Mouse (Mus musculus) layer of hippocampus, adult 9-10 months (tissue): ENCODE data around the gene Phlda1.

Source experiments
- DNase-seq: peaks from one replicate; pipeline ENCODE4 v3.0.0; 2022; ENCODE audit warnings: low spot score

The Phlda1 gene

GRCm38 (mm10) chr10:111505406-111505805 lies 680 bp upstream of the Phlda1 start:
- no peak for DNase-seq

DNA sequence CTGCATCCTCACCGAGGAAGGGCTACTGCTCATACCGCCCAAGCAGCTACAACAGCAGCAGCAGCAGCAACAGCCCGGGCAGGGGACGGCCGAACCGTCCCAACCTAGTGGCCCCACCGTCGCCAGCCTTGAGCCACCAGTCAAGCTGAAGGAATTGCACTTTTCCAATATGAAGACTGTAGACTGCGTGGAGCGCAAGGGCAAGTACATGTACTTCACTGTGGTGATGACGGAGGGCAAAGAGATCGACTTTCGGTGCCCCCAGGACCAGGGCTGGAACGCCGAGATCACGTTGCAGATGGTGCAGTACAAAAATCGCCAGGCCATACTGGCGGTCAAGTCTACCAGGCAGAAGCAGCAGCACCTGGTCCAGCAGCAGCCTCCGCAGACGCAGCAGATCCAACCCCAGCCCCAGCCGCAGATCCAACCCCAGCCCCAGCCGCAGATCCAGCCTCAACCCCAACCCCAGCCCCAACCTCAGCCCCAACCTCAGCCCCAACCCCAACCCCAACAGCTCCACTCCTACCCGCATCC lies 907 bp downstream of the Phlda1 start:
- no peak for DNase-seq

DNA sequence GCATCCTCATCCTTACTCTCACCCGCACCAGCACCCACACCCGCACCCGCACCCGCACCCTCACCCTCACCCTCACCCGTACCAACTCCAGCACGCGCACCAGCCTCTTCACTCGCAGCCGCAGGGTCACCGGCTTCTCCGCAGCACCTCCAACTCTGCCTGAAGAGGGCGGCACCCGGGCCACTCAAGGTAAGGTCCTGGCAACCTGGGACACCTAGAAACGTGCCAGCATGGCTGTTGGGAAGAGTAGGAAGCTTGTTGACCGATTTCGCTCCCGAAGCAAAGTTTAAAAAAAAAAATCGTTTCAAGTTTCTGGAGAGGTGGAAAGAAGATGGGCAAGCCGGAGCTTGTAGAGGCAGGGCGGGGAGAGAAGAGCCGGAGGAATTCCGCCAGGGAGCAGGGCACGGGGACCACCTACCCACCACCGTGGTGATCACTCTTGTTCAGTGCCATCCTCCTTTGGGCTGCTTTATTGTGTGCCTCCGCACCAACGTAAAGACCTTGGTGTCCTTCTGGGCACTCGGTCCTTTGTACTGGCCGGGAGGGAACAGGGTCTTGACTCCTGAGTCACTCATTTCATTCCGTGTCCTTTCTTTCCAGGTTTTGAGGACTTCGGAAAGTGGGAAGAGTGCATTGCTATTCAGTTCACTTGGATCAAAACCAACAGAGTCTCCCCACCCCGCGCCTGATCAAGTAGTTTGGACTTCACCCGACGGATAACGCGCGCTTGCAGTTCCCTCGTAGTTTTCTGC lies 1.6 kb downstream of the Phlda1 start:
- no peak for DNase-seq

GRCm38 (mm10) chr10:111508324-111509080 lies 2.4 kb downstream of the Phlda1 start:
- no peak for DNase-seq

GRCm38 (mm10) chr10:111509103-111509784 lies 3.2 kb downstream of the Phlda1 start:
- DNase-seq, result no peak

- DNase-seq, result no peak
These were observed 3.9 kb downstream of the Phlda1 start for GRCm38 (mm10) chr10:111509981-111510380.

- no peak for DNase-seq
These were observed 4.7 kb downstream of the Phlda1 start for GRCm38 (mm10) chr10:111510798-111511197.

DNA sequence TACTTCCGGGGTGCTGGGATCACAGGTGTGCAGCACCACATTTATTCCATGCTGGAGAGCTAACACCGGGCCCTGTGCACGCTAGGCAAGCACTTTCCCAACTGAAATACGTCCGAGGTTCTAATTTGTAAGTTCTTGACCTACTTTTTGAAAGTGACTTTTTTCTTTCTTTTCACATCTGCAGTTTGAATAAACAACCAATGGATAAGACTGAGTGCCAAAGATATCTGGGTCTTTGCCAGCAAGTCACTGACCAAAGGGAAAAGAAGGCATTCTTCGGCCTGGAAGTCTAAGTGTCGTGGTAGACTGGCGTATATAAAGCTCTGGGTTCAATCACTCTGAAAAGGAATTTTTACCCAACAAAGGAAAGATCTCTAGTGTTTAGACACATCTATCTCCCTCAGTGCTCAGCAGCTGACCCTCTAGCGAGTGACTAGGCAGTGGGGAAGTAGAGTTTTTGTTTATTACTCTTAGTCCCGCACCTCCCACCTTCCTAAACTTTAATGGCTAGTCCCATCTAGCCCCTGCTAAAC lies 6.0 kb downstream of the Phlda1 start:
- DNase-seq, result no peak

GRCm38 (mm10) chr10:111514282-111514885 lies 8.3 kb downstream of the Phlda1 start:
- no peak for DNase-seq

DNA sequence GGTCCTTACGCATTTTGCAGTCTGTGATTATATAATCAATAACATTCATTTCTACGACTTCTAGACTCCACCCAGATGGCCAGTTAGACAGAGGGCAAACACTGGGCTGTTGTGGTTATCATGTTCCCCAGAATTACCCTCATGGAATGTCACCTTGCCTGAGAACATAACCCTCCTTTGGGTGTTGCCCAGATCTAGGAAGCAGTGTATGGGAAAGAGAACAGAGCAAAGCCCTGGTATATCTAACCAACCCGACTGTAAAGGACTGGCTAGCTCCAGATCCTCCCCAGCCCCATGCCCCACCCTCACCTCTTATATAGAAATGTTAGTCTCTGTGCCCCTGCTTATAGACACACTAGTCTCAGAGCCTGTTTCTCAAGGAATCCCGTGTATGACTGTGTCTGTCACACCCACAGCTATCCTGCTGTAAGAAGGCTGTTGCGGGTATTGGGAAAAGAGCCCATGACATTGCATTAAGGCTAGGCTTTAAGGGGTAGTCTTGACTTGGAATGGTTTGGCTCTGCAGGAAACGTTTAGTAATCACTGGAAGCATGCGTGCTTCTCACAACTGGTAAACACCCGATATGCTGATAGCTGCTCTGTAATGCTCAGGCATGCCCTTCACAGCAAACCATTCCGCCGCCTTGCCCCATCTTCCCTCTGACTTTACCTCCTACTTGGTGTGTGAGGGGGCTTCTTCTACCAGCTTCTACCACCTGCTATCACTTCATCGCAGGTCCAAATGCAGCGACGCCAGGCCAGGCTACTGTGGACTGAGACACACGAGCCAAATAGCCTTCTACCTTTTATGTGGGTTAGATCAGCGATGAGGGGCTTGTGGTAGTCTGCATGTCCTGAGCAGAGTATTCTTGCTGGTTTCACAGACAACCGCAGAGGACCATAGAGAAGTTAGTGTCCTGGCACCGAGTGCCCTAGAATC lies 9.3 kb downstream of the Phlda1 start:
- DNase-seq, result no peak

- no peak for DNase-seq
These were observed 10.1 kb downstream of the Phlda1 start for GRCm38 (mm10) chr10:111516172-111516588.

- no peak for DNase-seq
These were observed 10.8 kb downstream of the Phlda1 start for GRCm38 (mm10) chr10:111516804-111517436.

DNA sequence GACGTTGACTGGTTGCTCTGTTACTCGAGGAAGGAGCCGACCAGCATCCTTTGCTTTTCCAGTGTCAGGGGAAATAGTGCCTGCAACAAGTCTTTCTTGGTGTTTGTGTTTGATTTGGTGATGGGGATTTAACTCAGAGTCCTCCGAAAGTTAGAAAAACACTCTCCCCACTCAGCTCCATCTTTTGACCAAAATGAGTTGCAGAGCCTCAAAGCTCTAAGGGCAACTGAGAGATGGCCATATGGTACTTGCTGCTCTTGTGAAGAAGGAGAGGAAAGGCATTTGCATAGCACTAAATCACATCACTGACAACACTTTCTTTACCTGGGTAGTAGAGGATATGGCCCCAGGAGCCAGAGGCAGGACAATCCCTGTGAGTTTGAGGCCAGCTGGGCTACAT lies 12.3 kb downstream of the Phlda1 start:
- no peak for DNase-seq

DNA sequence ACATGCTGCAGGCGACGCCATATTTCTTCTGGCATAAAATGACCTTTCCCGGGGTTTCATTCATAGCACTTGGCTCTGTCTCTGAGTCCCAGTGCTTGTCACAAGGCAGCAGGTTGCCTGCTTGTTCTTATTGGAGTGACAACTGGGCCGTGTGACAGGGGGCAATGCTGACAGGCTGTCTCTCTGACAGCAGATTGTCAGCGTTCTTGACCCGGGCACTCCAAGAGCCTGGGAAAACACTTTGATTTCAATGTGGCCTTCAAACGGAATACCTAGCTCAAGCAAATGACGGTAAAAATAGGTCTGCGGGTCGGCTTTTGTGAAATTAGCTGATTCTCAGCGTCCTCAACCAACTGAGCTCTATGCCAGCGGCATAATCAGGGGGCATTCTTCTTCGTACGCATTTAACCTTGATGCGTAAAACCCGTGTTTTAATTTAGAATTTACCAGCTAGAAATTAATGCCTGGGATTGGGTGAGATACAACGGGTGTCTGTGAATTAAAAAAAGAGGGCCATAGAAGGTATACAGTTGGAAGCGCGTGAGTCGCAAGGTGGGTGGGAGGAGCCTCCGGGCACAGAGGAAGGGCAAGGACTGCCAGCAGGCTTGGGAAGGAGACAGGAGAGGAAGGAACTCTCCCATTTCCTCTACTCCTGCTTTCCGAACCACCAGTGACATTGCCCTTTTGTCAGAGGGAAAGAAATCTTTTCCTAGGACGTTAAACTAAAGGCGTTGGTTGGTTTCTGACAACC lies 13.7 kb downstream of the Phlda1 start:
- no peak for DNase-seq

- DNase-seq, result no peak
These were observed 14.5 kb downstream of the Phlda1 start for GRCm38 (mm10) chr10:111520621-111521020.

DNA sequence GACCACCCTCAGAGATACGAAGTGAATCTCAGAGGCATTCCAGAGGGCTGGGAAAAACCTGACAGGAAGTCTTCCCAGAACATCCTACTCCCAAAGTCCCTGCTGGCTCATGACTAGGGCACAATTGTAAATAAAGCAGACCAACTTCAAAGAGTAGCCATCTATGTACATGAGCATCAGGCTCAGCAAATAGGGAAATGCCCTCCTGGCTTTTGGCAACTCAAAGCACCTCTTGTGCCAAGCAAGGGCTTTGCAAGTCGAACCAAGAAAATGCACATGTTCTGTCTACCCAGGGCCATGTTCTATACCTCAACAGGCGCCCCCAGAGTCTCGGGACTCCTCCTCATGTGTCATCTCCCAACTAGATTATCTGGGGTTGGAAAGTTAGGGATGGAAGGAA lies 15.6 kb downstream of the Phlda1 start:
- DNase-seq, result no peak

GRCm38 (mm10) chr10:111522230-111522629 lies 16.1 kb downstream of the Phlda1 start:
- DNase-seq, result no peak

- no peak for DNase-seq
These were observed 17.8 kb downstream of the Phlda1 start for GRCm38 (mm10) chr10:111523894-111524293.

DNA sequence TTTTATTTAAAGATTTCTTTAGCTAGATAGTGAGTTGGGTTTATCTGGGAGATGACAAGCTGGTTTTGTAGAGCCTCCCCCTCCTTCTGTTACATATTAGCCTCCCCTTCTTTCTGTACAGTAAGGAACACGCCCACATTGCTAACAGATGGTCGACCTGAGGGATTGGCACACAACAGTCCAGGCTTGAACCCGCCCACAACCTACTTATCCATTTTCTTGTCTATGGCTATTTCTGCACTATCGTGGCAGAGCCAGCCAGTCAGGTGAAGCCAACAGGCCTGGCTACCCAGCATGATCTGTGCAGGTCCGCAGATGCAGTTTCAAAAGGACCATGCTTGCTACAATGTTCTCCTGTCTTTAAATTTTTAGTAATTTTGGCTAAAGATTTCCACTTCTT lies 21.0 kb downstream of the Phlda1 start:
- no peak for DNase-seq

DNA sequence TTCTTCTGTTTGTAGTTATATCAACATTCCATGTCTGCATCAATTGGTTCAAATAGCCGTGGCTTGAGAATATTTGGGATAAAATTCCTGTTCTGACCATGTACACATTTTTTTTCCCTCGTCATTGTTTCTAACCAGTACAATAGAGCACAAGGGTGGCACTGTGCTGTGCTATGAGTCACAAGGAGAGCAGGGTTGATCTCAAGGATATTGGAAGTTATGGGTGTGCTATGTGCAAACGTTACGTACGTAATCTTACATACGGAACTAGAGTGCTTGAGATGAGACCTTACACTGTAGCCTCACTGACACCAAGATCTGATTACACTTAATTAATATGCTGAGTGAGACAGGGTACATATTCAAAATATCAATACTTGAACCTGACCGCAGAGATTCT lies 21.5 kb downstream of the Phlda1 start:
- DNase-seq, result no peak
